Comparison of ENCODE assay signal across 17 mouse cellular contexts in genomic region chr6:148548138-148548778, GRCm38 (mm10).
DNase-seq lines count a peak whose midpoint lies in the region; ATAC-seq and TF ChIP-seq lines count a peak whose summit lies in the region.
"Had no signal": no experiment of that assay in that cellular context is flagged by ENCODE, and none has a peak within 500 bp of the region (broad histone marks: within the 10 kb centered on the region; RNA-seq: fewer than 3 reads in every experiment).

No protein-coding gene starts in this region.

- no peak for DNase-seq in heart, embryonic 10.5 days (ENCODE audit: low spot score)
- no peak for DNase-seq in heart, adult 18-20 months
- DNase-seq in heart, postnatal 4 days: no peak
- peak; percentile 32 for DNase-seq in stomach, postnatal 0 days (ENCODE audit: low spot score)
- DNase-seq in embryo, embryonic 10.5 days (ENCODE audit: low spot score): no peak
- DNase-seq: adrenal gland, postnatal 10 days; cerebellum, adult 11 months; cerebellum, adult 8-10 months; cerebellum, postnatal 14 days; gastrocnemius, postnatal 10 days; heart, postnatal 36 days had no signal

- no peaks in the 10 kb centered on the region for H3K36me3 ChIP-seq in heart, embryonic 10.5 days
- no peaks in the 10 kb centered on the region for H3K36me3 ChIP-seq in heart, embryonic 16.5 days (ENCODE audit: control insufficient read depth, insufficient read depth)
- H3K36me3 ChIP-seq in stomach, embryonic 14.5 days (ENCODE audit: control insufficient read depth, insufficient read depth, low read length): no peaks in the 10 kb centered on the region
- H3K36me3 ChIP-seq in stomach, postnatal 0 days (ENCODE audit: control insufficient read depth, insufficient read depth, low read length): no peaks in the 10 kb centered on the region
- H3K36me3 ChIP-seq: embryonic facial prominence, embryonic 12.5 days; forebrain, embryonic 15.5 days; hindbrain, embryonic 12.5 days had no signal

- peak overlapping the region; percentile 22; the same call in 1 of the 2 replicates for H3K27ac ChIP-seq in heart, embryonic 10.5 days
- H3K27ac ChIP-seq in heart, embryonic 16.5 days (ENCODE audit: low read length): 0 out of 2 replicates have a peak overlapping the region, but pooled peaks have one; percentile 32
- H3K27ac ChIP-seq in stomach, embryonic 14.5 days (ENCODE audit: low read length): no peak overlapping the region
- no peak overlapping the region for H3K27ac ChIP-seq in stomach, postnatal 0 days (replicated peaks)
- H3K27ac ChIP-seq: embryonic facial prominence, embryonic 12.5 days; forebrain, embryonic 15.5 days; hindbrain, embryonic 12.5 days had no signal

- no peak overlapping the region for H3K4me3 ChIP-seq in heart, embryonic 10.5 days
- H3K4me3 ChIP-seq in heart, embryonic 16.5 days (ENCODE audit: low read length): no peak overlapping the region
- H3K4me3 ChIP-seq in stomach, embryonic 14.5 days (ENCODE audit: low read depth, low read length): no peak overlapping the region
- H3K4me3 ChIP-seq in stomach, postnatal 0 days (ENCODE audit: low read depth, low read length): no peak overlapping the region
- H3K4me3 ChIP-seq: embryonic facial prominence, embryonic 12.5 days; forebrain, embryonic 15.5 days; hindbrain, embryonic 12.5 days had no signal

- no peaks in the 10 kb centered on the region for H3K9me3 ChIP-seq in heart, embryonic 10.5 days
- no peaks in the 10 kb centered on the region for H3K9me3 ChIP-seq in heart, embryonic 16.5 days (replicated peaks; ENCODE audit: control insufficient read depth, low read length)
- H3K9me3 ChIP-seq in stomach, embryonic 14.5 days (ENCODE audit: control insufficient read depth, low read depth, low read length): no peaks in the 10 kb centered on the region
- H3K9me3 ChIP-seq in stomach, postnatal 0 days (ENCODE audit: control insufficient read depth, low read length): no peaks in the 10 kb centered on the region
- H3K9me3 ChIP-seq: embryonic facial prominence, embryonic 12.5 days; forebrain, embryonic 15.5 days; hindbrain, embryonic 12.5 days had no signal

- no peak overlapping the region for H3K9ac ChIP-seq in heart, embryonic 16.5 days (ENCODE audit: low read length)
- no peak overlapping the region for H3K9ac ChIP-seq in stomach, embryonic 14.5 days (replicated peaks; ENCODE audit: low read depth, low read length)
- no peak overlapping the region for H3K9ac ChIP-seq in stomach, postnatal 0 days (ENCODE audit: low read length)
- H3K9ac ChIP-seq: embryonic facial prominence, embryonic 12.5 days; forebrain, embryonic 15.5 days; hindbrain, embryonic 12.5 days had no signal

- WGBS in heart, embryonic 10.5 days: 46% methylated on average over 2 of the region's 2 CpGs
- 19% methylated on average over 2 of the region's 2 CpGs for WGBS in heart, embryonic 16.5 days
- 42% methylated on average over 2 of the region's 2 CpGs for WGBS in stomach, embryonic 14.5 days
- WGBS in stomach, postnatal 0 days: 35% methylated on average over 2 of the region's 2 CpGs

- peaks cover 10% of the 10 kb centered on the region; the same call in 1 of the 2 replicates for H3K4me1 ChIP-seq in heart, embryonic 10.5 days
- H3K4me1 ChIP-seq in heart, embryonic 16.5 days (ENCODE audit: control insufficient read depth, insufficient read depth, low read length): peaks cover 7% of the 10 kb centered on the region
- H3K4me1 ChIP-seq in stomach, embryonic 14.5 days (ENCODE audit: control insufficient read depth, insufficient read depth, low read length): no peaks in the 10 kb centered on the region
- H3K4me1 ChIP-seq in stomach, postnatal 0 days (replicated peaks; ENCODE audit: control insufficient read depth, insufficient read depth): no peaks in the 10 kb centered on the region
- H3K4me1 ChIP-seq: embryonic facial prominence, embryonic 12.5 days; hindbrain, embryonic 12.5 days had no signal

- no peak overlapping the region for H3K4me2 ChIP-seq in heart, embryonic 16.5 days (ENCODE audit: low read depth, low read length)
- no peak overlapping the region for H3K4me2 ChIP-seq in stomach, embryonic 14.5 days (replicated peaks; ENCODE audit: low read depth, low read length)
- no peak overlapping the region for H3K4me2 ChIP-seq in stomach, postnatal 0 days (replicated peaks; ENCODE audit: low read depth)
- H3K4me2 ChIP-seq: embryonic facial prominence, embryonic 12.5 days; forebrain, embryonic 15.5 days; hindbrain, embryonic 12.5 days had no signal

- TF ChIP-seq EP300 in stomach, postnatal 0 days (optimal IDR thresholded peaks at IDR 0.05): no peak

- no peak; the same call in 1 of the 2 replicates for ATAC-seq in heart, embryonic 16.5 days (replicated peaks; ENCODE audit: extremely low read depth, insufficient read depth, low FRiP score)
- ATAC-seq in stomach, embryonic 14.5 days (ENCODE audit: insufficient number of reproducible peaks, insufficient read depth, low FRiP score, low read depth): peak; percentile 80; the same call in 1 of the 2 replicates
- peak; percentile 71; the same call in 1 of the 2 replicates for ATAC-seq in stomach, postnatal 0 days (ENCODE audit: low FRiP score, low TSS enrichment)
- ATAC-seq: forebrain, embryonic 15.5 days; hindbrain, embryonic 16.5 days had no signal

- H3K27me3 ChIP-seq in heart, embryonic 10.5 days (ENCODE audit: insufficient read depth, poor library complexity, severe bottlenecking): 0 out of 2 replicates have a peak, but pooled peaks cover 2% of the 10 kb centered on the region
- no peaks in the 10 kb centered on the region for H3K27me3 ChIP-seq in heart, embryonic 16.5 days (ENCODE audit: control insufficient read depth, insufficient read depth, low read length)
- no peaks in the 10 kb centered on the region for H3K27me3 ChIP-seq in stomach, embryonic 14.5 days (ENCODE audit: control insufficient read depth, insufficient read depth, low read length)
- no peaks in the 10 kb centered on the region for H3K27me3 ChIP-seq in stomach, postnatal 0 days (ENCODE audit: control insufficient read depth, insufficient read depth, low read length)
- H3K27me3 ChIP-seq: embryonic facial prominence, embryonic 12.5 days; forebrain, embryonic 15.5 days; hindbrain, embryonic 12.5 days had no signal

- TF ChIP-seq CTCF in stomach, postnatal 0 days (IDR thresholded peaks at IDR 0.05; ENCODE audit: low read depth): no peak

Comparison
In these comparisons a context has a peak if more than half of its experiments do, and no peak if none do; other contexts are left out.
1. H3K27ac ChIP-seq: peak in heart, embryonic 10.5 days (single experiment) and heart, embryonic 16.5 days (single experiment); none in stomach, embryonic 14.5 days (single experiment) and stomach, postnatal 0 days (single experiment).